Mouse (Mus musculus) spleen, adult 18-20 months (tissue): ENCODE results near the gene Hps6.
"Not testable (repeated sequence)": the region's sequence is repeated elsewhere in the genome, so short reads cannot be mapped to it uniquely, and the experiment has no call there.

Experiments
- DNase-seq, 2 experiments: peaks; one replicate each; pipeline ENCODE4 v3.0.0; 2022; ENCODE audit warnings: mixed read lengths in 2 of 2

The Hps6 gene

DNA sequence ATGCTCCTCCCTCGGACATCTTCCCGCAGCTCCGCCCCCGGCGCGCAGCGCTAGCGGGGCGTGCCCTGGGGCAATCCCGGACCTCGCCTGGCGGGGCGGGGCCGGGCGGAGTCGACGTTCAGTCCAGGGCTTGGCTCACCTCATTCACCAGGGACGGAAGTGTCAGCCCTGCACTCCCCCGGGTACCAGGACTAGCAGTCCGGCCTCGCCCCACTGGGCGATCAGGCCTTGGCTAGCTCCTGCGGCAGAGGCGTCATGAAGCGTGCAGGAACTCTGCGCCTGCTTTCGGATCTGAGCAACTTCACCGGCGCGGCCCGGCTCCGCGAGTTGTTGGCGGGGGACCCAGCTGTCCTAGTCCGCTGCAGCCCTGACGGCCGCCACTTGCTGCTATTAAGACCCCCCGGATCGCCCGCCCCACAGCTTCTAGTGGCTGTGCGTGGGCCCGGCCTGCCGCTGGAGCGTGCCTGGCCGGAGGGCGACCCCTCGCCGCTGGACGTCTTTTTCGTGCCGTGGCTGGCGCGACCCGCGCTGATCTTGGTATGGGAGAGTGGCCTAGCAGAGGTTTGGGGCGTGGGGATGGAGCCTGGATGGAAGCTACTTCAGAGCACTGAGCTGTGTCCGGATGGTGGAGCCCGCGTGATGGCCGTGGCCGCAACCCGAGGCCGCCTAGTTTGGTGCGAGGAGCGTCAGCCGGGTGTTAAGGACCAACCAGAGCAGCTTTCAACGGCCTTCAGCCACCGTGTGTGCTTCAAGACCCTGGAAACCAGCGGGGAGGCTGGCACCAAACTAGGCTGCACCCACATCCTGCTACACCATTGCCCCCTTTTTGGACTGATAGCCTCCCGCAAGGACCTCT, at the start of gene Hps6:
TSS of gene Hps6 (plus strand) at position 138 of the 856 bp plus-strand sequence.
- peak; percentile 88 to 90 for DNase-seq

DNA sequence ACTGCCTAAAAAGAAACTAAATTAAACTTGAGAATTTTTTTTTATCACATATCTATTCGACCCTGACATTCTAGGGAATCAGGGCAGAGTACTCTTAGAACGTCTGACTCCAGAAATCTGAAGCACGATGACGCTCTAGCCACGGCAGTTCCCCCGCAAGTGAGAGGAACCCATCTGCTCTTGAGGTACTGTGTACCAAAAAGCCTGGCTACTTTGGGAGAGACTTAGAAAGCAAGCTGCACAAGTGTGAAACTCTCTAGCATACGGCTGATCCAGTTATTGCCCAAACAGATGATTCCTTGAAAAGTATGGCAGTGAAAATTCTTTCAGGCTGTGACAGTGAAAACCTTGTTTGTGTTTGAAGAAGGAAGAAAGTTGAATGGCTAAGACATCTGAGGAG, 46.6 kb upstream of the Hps6 start:
- DNase-seq = no peak

DNA sequence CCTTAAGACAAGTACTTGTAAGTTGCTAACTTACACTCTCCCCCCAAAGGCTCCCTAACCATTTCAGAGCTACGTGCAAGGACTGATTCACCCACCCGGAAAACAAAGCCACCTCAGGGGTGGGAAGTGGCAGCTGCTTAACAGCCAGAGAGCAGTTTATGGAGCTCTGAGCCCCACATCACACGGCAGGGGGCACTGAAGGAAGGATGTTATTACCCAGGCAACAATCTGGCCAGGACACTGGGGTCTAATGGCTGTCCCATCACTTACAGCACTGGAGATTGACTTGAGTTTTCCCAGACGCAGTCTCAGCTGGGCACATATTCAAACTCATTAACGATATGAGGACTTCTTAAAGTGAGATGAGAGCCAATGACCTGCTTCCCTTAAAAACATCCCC, 42.5 kb upstream of the Hps6 start:
- no peak for DNase-seq

DNA sequence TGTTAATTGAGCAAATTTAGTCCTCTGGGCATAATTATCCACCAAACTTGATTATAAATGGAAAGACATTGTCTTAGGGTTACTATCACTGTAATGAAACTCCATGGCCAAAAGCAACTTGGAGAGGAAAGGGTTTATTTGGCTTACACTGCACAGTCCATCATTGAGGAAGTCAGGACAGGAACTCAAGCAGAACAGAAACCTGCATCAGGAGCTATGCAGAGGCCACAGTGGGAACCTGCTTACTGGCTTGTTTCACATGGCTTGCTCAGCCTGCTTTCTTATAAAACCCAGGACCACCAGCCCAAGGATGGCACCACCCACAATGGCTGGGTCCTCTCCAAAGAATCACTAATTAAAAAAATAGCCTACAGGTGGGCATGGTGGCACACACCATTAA, 18.9 kb upstream of the Hps6 start:
- DNase-seq = no peak

DNA sequence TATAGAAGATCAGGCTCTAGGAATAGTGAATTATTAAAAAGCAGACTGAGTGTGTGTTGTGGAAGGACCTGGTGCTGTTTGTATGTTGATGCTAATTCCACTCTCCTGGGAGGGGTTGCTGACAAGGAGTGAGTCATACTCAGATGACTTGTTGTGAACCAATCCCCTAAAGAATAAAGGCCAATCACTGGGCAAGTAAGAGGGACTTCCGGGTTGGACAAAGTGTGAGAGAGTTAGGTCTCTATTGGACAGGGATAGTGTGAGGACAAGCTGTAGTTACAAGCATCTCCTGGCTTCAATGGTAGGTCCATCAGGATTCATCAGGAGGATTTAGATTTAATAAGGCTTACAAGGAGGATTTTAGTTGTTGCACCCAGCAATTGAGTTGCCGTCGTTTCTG, 15.1 kb upstream of the Hps6 start:
- DNase-seq = no peak

DNA sequence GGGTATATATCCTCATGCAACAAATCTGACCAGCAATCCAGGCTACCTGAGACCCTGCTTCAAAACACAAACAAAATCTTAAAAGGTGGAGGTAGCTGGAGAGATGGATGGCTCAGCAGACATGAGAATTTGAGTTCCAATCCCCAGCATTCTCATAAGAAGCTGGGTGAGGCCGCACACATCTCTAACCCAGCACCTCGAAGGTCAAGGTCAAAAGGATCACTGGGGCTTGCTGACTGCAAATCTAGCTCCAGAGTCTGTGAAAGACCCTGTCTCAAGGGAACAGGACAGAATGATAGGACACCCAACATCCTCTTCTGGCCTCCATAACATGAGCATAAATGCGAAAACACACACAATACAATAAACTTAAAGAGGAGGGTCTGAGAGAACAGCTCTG, 12.1 kb upstream of the Hps6 start:
- no peak for DNase-seq

DNA sequence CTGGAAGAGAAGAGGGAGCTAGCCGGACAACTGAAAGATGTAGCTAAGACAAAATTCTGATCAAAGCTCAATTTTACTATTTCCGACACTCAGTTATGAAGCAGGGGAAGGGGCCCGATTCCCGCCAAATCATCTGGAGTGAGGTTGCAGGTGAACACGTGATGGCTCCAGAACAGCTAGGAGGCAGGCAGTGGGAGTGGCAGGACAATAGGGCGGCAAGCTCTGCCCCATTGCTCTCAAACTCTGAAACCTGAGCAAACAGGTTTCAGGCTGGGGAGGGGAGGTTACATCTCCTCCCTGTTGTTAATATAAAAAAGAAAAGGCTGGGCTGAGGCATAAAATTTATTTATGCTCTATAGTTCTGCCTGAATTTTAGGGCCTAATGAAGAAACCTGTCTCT, 9.9 kb upstream of the Hps6 start:
- DNase-seq = not testable (repeated sequence)

DNA sequence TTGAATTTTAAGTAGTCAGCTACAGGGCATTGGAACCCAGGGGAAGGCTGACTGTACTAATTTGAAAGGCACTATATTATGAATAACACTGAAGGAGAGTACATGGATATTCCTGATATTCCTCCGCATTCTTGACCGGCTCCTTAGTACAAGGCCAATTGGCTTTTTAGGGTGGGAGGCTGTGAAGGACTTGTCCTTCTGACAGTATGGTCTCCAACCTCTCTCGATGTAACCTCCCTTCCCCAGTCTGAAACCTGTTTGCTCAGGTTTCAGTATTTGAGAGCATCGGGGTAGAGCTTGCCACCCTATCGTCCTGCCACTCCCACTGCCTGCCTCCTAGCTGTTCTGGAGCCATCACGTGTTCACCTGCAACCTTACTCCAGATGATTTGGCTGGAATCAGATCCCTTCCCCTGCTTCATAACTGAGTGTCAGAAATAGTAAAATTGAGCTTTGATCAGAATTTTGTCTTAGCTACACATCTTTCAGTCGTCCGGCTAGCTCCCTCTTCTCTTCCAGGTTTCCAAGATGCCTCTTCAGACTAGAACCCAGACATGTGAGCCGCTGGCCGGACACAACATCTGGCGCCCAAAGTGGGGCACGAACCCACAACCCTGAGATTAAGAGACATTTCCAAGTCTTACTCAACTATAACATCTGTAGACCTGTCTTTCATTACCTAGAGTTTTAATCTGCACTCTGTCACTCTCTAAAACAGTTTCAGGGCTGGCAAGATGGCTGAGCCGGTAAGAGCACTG, 9.1 kb upstream of the Hps6 start:
- no peak for DNase-seq

DNA sequence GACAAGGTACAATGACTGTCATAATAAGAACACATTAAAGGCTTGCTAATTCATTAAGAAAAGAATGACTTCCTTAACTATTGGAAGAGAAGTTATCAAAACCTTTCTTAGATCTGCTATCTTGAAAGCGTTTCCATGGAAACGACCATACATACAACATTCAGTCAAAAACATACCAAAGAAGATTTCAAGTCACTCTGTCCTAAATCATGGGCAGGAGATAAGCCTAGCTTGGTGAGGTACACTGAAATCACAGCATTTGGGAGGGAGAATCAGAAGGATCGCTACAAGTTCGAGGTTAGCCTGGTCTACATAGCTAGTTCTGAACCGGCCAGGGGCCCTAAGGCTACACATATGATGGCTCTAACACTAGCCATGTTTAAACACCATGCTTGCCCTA, 5.9 kb upstream of the Hps6 start:
- no peak for DNase-seq

DNA sequence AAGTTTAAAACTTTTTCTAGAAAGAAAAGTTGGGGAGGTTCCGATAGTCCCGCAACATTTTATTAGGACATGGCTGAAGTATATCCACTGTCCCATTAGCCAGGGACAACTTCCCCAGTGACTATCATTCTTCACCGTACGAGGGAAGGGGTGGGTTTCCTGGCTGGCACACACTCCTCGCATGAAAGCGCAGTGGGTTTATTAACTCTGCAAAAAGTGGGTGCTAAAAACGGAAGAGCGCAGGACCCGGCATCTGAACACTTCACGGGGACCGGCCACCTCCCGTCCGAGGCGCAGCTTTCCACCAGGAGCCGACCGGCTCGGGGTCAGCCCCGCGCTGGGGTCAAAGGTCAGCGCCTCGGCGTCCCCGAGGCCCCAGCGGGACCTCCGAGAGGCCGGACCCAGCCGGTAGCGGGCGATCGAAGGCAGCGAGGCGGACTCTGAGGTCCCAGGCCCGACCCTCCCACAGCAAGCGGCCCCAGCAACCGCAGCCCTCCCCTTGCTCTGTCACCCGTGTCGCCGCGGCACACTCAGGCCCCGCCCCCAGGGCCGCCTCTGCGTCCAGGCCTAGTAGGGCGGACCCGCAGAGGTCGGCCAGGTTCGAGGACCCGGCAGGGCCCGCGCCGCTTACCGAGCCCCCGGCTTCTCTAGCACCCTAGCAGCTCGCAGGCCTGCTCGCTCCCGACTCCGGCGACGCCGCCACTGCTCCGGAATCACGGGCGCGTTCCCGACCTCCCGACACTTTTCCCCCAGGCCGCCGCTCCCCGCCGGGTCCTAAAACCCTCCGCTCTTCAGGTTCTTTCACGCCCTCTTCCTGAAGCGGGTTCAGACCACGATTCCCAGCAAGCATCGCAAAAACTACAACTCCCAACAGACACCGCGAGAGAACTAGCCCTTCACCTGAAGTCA, 5.3 kb upstream of the Hps6 start, which contains the start of gene Armh3:
TSS of gene Armh3 (minus strand) at position 704 of the 909 bp plus-strand sequence.
- DNase-seq = peak; percentile 93 to 95

DNA sequence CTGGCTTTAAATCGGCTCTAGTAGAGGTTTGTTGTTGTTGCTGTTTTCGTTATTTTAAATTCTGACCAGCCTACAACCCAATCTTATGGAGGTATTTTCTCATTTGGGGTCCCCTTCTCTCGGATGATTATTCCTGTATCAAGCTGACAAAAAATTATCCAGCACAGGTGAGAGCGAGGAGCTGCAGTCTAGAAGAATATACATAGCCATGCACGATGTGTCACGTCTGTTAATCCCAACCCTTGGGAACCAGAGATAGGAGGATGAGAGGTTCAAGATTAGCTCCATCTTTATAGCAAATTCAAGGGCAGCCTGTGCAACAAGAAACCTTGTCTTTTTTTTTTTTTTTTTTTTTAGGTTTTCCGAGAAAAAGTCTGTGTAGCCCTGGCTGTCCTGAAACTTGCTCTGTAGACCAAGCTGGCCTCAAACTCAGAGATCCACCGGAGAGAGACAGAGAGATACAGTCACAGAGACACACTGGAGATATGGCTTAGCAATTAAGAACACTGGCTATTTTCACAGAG, 4.6 kb upstream of the Hps6 start:
- DNase-seq = no peak

DNA sequence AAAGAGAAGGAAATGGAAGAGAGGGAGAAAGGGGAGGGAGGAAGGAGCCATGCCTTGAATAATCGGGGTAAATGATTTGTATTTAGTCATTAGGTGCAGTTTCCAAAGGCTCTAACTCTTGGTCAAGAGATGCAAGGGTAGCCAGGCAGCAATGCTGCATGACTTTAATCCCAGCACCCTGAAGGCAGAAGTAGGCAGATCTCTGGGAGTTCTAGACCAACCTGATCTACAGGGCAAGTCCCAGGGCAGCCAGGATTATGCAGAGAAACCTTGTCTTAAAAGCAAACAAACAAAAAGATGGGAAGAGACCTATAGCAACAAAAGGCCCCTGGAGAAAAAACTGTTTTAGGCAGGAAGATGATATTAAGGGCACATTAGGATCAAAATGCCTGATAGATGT, 3.9 kb upstream of the Hps6 start:
- no peak for DNase-seq

DNA sequence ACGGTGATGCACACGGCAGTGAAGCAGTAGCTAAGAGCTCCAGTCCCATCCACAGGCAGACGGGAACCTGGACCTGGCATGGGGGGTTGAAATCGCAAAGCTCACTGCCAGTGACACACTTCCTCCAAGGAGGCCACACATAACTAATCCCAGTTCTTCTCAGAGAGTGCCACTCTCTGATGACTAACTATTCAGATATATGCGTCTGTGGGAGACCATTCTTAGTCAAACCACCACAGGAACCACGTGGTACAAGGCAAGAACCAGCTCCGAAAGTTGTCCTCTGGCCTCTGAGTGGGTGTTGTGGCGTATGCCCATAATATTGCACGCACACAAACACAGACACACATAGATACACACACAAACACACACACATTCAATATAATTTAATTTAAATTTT, 1.0 kb upstream of the Hps6 start:
- DNase-seq = no peak

DNA sequence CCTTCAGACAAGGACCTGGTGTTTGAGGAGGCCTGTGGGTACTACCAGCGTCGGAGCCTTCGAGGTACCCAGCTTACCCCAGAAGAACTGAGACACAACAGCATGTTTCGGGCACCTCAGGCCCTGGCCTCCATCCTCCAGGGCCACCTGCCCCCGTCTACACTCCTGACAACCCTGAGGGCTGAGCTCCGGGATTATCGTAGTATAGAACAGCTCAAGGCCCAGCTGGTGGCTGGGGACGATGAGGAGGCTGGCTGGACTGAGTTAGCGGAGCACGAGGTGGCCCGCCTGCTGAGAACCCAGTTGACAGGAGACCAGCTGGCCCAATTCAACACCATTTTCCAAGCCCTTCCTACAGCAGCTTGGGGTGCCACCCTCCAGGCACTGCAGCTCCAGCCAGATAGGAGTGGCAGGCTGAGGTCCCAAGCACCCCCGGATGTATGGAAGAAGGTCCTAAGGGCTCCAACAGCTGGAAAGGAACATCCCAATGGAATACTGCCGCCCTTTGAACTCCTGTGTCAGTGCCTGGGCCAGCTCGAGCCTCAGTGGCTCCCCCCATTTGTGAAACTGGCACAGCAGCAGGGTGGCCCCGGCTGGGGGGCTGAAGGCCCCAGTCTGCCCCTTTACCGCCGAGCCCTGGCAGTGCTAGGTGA, 1.6 kb downstream of the Hps6 start:
- DNase-seq = no peak

DNA sequence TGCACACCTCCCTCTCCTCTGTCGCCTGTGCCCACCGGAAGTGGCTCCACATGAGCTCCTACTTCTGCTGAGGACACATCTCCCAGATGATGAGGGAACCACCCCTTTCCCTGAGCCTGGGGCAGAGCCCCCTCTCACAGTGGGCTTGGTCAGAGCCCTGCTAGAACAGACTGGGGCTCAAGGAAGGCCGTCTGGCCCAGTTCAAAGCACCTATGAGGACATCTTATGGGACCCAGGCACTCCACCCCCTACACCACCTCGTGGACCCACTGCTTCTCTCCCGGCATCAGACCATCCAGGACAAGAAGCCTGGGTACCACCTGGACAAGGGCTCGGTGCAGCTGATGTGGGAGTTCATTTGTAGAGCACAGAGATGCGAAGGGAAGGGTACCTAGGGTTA, 2.4 kb downstream of the Hps6 start:
- DNase-seq = no peak

DNA sequence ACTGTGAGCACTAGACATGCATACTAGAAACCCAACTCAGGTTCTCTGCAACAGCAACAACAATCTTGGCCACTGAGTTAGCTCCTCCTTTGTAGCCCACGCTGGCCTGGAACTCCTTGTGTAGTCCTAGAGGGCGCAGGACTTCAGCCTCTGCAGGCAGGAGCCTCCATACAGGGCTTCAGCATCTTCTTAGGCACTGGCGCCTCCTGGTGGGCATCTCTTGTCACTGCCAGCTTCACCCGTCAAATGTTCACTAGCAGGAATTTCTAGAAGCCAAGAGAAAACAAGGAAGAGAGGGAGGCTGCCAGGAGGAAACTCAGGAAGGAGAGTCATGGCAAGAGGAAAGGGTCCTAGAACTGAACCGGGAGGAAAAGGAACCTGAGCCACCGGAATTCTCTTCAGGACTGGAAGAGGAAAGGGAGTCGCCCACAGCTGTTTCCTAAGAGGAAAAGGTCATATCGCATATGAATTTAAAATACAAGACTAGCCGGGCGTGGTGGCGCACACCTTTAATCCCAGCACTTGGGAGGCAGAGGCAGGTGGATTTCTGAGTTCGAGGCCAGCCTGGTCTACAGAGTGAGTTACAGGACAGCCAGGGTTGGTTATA, 11.4 kb downstream of the Hps6 start:
- DNase-seq = peak; percentile 68 to 88

DNA sequence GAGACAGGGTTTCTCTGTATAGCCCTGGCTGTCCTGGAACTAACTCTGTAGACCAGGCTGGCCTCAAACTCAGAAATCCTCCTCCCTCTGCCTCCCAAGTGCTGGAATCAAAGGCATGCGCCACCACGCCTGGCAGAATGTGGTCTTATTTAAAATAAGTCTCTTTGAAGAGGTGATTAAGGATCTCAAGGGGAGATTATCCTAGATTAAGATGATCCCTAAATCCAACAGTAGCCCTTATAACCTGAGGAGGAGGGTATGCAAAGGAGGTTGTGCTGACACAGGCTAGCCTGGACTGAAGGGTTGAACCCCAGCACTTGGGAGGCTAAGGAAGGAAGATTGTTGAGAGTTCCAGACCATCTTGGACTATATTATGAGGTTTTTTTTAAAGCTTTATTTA, 12.7 kb downstream of the Hps6 start:
- no peak for DNase-seq

DNA sequence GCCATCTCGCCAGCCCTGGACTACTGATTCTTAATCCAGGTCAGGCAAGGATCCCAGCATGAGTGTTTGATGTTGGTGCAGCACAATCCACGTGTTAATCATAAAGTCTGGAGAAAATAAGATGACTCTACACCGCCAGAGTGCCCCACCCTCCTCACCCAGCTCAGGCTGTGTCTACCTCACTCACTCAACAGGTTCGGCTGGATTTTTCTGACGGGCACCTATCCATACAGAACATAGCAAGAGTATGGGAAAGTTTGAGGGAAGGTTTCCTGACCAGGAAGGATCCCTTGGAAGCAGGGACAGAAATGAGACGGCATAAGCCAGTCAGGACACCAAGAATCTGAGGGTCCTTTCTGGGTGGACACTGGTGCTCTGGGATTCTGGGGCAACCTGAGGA, 21.7 kb downstream of the Hps6 start:
- no peak for DNase-seq

DNA sequence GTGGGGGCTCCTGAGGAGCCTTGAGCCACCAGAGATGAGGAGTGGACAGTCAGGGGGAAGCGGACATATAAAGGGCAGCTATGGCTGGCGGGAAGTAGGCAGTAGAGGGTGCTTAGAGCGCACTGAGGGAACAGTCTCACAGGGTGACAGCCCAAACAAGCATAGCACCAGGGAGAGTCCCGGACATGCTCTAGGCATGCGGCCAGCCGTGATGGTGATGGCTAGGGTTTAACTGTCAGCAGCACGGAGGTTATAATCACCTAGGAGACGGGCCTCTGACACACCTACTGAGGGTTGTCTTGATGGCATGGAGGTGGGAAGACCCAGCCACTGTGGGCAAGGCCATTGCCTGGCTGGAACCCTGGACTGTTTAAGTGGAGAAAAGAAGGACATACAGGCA, 23.3 kb downstream of the Hps6 start:
- DNase-seq = no peak

DNA sequence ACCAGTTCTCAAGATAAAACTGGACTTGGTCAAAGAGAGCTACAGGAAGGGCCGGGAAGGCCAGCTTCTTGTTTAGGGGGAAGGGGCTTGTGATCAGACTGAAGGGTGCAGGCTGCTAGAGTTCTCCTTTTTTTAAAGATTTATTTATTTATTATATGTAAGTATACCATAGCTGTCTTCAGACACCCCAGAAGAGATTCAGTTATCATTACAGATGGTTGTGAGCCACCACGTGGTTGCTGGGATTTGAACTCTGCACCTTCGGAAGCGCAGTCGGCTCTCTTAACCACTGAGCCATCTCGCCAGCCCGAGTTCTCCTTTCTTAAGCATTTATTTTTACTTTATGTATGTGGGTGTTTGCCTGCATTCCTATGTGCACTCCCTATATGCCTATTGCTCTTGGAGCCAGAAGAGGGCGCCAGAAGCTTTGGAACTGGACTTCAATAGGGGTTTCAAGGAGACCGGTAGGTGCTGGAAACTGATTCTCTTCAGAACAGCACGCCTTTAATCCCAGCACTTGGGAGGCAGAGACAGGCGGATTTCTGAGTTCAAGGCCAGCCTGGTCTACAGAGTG, 25.5 kb downstream of the Hps6 start:
- no peak for DNase-seq

DNA sequence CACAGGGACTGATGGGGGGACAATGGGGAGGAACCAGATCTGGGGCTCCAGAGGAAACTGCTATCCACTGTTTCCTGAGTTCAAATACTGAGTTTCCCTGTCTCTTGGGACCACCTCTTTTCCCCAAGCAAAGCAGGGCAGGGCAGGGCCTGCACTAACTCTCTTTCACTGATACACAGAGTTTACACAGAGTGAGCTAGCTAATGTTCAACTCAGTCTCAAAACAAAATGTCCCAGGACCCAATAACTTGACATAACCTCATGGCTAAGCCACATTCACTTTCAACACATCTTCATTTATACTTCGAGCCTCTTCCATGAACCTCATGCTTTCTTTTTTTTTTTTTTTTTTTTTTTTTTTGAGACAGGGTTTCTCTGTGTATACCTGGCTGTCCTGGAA, 26.3 kb downstream of the Hps6 start:
- DNase-seq = no peak
